Mouse (Mus musculus) mesoderm, embryonic 11.5 days (tissue): ENCODE data around the gene Casq1.

Experiments
- DNase-seq: peaks from one replicate; pipeline ENCODE4 v3.0.0-alpha.2; 2012; ENCODE audit warnings: low read depth, low spot score

Casq1 gene

DNA sequence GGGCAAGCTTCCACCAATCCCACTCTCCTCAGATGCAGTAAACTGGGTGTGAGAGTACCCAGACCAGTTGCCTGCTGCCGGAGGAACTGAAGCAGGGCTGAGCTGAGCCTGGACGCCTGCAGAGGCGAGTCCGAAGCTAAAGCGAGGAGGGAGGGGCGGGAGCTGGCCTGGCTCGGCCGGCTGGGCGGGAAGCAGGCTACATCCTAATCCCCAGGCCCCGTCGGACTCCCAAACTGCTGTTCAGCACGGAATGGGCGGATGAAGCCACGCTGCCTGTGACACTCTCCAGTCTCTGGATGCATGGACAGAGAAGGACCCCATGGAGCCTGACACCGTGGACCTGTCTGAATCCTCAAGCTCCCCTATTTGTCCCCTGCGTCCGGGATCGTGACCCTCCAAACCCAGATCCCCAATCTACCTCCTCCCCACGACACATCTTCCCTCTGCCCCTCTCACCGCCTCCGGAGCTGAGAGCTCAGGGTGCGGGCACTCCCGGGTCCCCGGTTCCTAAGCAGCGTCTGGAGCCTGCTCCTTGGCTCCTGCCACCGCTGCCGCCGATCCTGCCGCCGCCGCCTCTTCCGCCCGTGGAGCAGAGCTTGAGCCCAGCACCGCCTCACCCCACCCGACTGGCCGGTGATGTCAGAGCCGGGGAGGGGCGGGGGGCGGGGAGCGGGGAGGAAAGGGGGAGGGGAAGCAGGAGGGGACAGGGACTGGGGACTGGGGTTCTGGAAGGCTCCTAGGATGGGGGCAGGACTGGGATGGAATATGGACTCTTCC, 13.3 kb downstream of the Casq1 start, which contains the start of gene Pea15a:
TSS of gene Pea15a (minus strand) at position 664 of the 777 bp plus-strand sequence.
- peak; percentile 72 for DNase-seq

- no peak for DNase-seq
Observed at GRCm38 (mm10) chr1:172205741-172206087, 14.0 kb downstream of the Casq1 start.

GRCm38 (mm10) chr1:172204814-172205740, 14.6 kb downstream of the Casq1 start:
- no peak for DNase-seq

DNA sequence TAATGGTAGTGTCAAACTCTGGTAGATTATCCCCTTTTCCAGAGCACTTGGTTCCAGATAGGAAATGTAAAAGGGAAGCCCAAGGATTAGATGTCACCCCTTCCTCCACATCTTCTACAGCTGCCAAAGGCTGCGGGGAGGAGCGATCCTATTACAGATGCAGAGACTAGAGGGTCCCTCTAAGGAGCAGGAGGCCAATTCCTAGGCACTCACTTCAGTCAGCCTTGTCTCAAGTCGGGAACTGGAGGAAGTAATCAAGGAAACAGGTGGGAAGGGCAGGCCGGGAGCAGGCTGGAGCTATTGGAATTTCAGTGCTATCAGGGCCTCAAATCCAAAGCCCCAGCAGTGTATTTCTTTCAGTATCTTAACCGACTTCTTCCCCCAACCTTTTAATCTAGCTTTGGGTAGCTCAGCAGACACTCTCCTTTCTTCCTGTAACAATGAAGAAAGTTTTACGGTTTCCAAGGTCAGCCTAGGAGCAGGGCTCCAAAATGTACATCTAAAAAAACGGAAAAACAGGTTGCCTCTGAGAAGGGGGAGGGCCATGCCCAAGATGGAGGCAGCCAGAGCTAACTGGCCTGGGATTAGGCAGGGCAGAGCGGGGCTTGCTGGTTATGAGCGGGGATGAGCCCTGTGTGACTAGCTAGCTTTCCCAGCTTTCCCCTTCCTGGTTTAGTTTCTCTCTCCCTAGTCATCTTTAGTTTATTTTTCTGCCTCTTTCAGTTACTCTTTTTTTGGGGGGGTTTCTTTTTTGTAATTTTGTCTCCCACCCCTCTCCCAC, 15.4 kb downstream of the Casq1 start:
- no peak for DNase-seq

GRCm38 (mm10) chr1:172203566-172203965, 16.1 kb downstream of the Casq1 start:
- DNase-seq = no peak

DNA sequence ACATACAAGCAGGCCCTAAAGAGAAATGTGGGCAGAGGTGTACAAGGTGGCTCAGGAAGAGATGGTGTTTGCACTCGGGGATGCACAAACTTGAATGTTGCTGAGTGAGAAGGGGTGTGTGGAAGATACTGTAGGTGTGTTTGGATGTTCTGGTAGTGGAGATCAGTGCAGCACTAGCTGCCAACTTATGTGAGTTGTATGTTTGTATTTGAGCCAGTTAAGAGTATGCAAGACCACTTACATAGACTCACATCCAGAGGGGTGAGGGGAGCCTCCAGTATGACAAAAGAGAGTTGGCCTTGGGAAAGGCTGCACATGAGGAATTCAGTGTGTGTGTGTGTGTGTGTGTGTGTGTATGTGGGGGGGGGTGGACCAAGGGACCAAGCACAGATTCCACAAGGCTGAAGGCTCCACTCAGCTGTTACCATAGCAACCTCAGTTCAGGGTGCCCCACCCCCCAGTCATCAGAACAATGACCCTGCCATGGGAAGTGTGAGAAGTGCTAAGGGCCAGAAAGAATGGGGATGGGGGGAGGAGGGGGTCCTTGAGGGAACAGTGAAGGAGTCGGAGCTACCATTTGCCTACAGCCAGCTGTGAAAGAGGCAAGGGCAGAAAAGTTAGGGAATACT, 16.7 kb downstream of the Casq1 start:
- peak; percentile 84 for DNase-seq

- peak; percentile 49 for DNase-seq
Observed at GRCm38 (mm10) chr1:172201967-172202880, 17.4 kb downstream of the Casq1 start.

GRCm38 (mm10) chr1:172200871-172201447, 18.7 kb downstream of the Casq1 start:
- DNase-seq = peak; percentile 68

- no peak for DNase-seq
Observed at GRCm38 (mm10) chr1:172200161-172200560, 19.5 kb downstream of the Casq1 start.

DNA sequence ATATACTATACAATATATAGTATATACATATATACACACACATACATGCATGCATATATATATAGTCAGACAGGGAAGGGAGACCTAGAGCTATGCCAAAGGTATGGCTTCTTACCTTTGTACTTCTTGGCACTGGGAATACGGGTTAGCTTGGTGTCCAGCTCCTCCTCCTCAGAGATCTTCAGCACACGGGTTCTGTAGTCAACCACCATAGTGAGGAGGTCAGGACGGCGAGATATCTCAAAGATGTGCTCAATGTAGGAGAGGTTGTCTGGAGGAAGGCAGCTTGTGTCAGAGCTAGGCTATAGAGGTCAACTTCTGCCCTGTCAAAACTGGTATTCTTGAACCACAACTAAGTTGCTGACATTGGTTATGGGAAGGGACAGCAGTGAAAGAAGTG, 20.7 kb downstream of the Casq1 start:
- DNase-seq = no peak

DNA sequence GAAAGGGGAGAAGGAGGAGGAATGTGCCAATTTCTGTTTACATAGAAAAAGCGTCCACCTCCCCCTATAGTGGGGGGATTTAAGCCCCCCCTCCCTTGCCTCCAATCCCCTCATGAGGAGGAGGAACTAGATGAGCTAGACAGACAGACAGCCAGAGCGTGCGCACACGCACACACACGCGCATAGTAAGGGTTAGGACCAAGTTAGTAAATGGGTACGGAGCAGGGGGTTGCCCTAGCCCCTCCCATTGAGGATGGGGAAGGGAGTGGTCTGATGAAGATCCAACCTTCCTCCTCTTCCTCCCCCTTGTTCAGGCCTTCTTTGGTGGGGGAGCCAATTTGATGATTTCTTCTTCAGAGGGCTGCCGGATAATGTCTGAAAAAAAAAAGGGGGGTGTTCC, 21.4 kb downstream of the Casq1 start:
- no peak for DNase-seq

GRCm38 (mm10) chr1:172197851-172198250, 21.8 kb downstream of the Casq1 start:
- DNase-seq = no peak

DNA sequence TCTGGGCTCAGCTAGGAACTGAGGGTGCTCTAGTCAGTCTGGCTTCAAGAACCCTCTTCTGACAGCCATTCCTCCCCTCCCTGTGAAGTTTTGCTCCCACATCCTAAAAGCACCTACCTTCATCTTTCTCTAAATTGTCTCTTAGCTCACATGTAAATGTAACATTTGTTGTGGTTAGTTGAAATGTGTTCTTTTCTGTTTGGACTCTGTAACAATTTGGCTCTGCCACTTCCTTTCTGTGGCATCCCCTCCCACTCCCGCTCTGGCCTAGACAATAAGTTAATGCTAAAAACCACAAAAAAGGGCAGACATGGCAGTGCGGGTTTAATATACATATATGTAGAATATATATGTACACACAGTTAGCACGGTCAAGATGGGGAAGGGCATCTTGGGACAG, 22.5 kb downstream of the Casq1 start:
- no peak for DNase-seq

DNA sequence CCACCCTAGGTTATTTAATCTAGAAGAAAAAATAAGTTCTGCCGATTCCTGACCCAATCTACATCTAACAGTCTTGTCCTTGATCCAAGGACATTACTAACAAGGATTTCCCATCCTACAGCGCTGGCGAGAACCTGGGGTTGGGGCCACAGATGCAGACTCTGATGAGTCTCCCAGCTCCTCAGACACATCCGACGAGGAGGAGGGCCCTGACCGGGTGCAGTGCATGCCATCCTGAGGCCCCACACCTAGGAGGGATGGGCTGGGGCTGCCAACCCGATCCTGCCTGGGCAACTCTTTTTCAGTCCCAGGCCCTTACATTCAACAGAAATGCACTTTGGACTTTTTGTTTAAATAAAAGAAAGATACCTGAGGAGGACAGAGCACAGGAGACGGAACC, 25.2 kb downstream of the Casq1 start:
- DNase-seq = no peak

- no peak for DNase-seq
Observed at GRCm38 (mm10) chr1:172192217-172192616, 27.5 kb downstream of the Casq1 start.

GRCm38 (mm10) chr1:172191578-172191977, 28.1 kb downstream of the Casq1 start:
- DNase-seq = no peak

DNA sequence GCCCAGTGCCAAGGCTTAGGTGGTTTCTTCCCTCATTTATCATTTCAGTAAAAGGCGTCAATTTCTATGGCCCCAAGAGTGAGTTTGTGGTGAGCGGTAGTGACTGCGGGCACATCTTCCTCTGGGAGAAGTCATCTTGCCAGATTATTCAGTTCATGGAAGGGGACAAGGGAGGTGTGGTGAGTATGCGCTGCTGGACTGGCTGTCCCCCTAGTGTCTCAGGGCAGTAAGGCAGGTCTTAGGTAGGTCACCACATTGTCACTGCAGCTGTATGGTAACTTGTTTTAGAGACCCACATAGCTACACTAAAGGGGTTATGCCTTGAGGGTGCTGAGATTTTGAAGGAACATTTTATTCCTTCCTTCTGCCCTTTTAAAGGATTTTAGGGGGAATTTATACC, 30.8 kb downstream of the Casq1 start:
- peak; percentile 38 for DNase-seq

GRCm38 (mm10) chr1:172186401-172187289, 33.0 kb downstream of the Casq1 start:
- DNase-seq = no peak

- no peak for DNase-seq
Observed at GRCm38 (mm10) chr1:172183915-172184314, 35.8 kb downstream of the Casq1 start.
